Mouse (Mus musculus) liver, embryonic 14.5 days (tissue): ENCODE results near the gene Sema4d. TPM values are rescaled to one million over a fixed set of nuclear protein-coding genes. Genes with fewer than 3 reads are reported as not detected.

Experiments
- ATAC-seq: fragments of 200-750 bp; cut with Nextera tagmentation; 2 replicates; pipeline ENCODE4 v1.8.0; 2017; ENCODE audit warnings: moderate number of reproducible peaks, mild to moderate bottlenecking, moderate library complexity; ENCODE audit not compliant: insufficient read depth
- DNase-seq, 3 experiments: peaks; one replicate each; pipeline ENCODE4 v3.0.0-alpha.2; 2012 to 2013; ENCODE audit warnings: low read depth in 3 of 3, low spot score in 3 of 3
- H3K27ac ChIP-seq: fragments of 300-500 bp; sonication (generic); 2 replicates; pipeline ENCODE4 v1.5.1; 2014; ENCODE audit warnings: moderate library complexity, mild to moderate bottlenecking, control low read depth, inconsistent platforms
- H3K27me3 ChIP-seq: fragments of 300-500 bp; sonication (generic); 2 replicates; pipeline ENCODE4 v1.6.1; 2014; ENCODE audit warnings: mild to moderate bottlenecking, low read length, moderate library complexity; ENCODE audit not compliant: control insufficient read depth, insufficient read depth
- H3K36me3 ChIP-seq: fragments of 300-500 bp; sonication (generic); replicated peaks from 2 replicates; pipeline ENCODE4 v1.6.1; 2014; ENCODE audit warnings: low read depth; ENCODE audit not compliant: control insufficient read depth, insufficient read depth
- H3K4me1 ChIP-seq, 2 experiments: fragments of 200-500 bp in 1 of 2; fragments of 300-500 bp in 1 of 2; sonication (generic) in 1 of 2; replicated peaks; 2 replicates each; pipeline ENCODE4 v1.6.1; 2012 to 2014; ENCODE audit warnings: antibody characterized with exemption in 1 of 2, inconsistent platforms in 1 of 2, low read length in 1 of 2; ENCODE audit not compliant: control insufficient read depth in 2 of 2, insufficient read depth in 2 of 2
- H3K4me2 ChIP-seq: fragments of 300-500 bp; sonication (generic); 2 replicates; pipeline ENCODE4 v1.6.1; 2014; ENCODE audit warnings: low read depth, mild to moderate bottlenecking, control low read depth, moderate library complexity
- H3K4me3 ChIP-seq, 2 experiments: fragments of 200-500 bp in 1 of 2; fragments of 300-500 bp in 1 of 2; sonication (generic) in 1 of 2; 2 replicates each; pipeline ENCODE4 v1.5.1; 2012 to 2014; ENCODE audit warnings: low read depth in 2 of 2, low read length in 2 of 2, mild to moderate bottlenecking in 2 of 2, control low read depth in 1 of 2, inconsistent platforms in 1 of 2, moderate library complexity in 1 of 2; ENCODE audit not compliant: insufficient read depth in 1 of 2
- H3K9ac ChIP-seq: fragments of 300-500 bp; sonication (generic); replicated peaks from 2 replicates; pipeline ENCODE4 v1.6.1; 2014; ENCODE audit warnings: mild to moderate bottlenecking, control low read depth, moderate library complexity
- H3K9me3 ChIP-seq: fragments of 300-500 bp; sonication (generic); 2 replicates; pipeline ENCODE4 v1.6.1; 2016; ENCODE audit warnings: low read length, mixed read lengths; ENCODE audit not compliant: control insufficient read depth
- CTCF ChIP-seq: IDR thresholded peaks from 2 replicates; pipeline ENCODE4 v1.5.1; 2016; ENCODE audit warnings: antibody characterized with exemption, low read depth, control low read depth
- EP300 ChIP-seq: IDR thresholded peaks from 2 replicates; pipeline ENCODE4 v1.6.1; 2016; ENCODE audit warnings: antibody characterized with exemption, low read depth
- WGBS: fragments of 180-500 bp; shearing (Covaris S2); extraction: QIAGEN DNeasy Blood & Tissue Kit; methylation state at CpG from one replicate; pipeline ENCODE4 v1.1.7; 2014; ENCODE audit not compliant: insufficient replicate concordance; 5-methylcytosine and 5-hydroxymethylcytosine counted together
- polyA plus RNA-seq, 2 experiments: library from polyadenylated mRNA; depleted of rRNA in 1 of 2; stranded (reverse) in 1 of 2; unstranded in 1 of 2; fragments of >200 nt; fragmentation: Nextera tagmentation in 1 of 2; extraction: Ambion mirVana in 1 of 2; gene quantifications; 2 replicates each; pipeline versions ENCODE4 v1.2.1 to v1.2.3; 2012 to 2014

Sema4d gene
- polyA plus RNA-seq, 2 experiments: 4.6 to 4.7 TPM

GRCm38 (mm10) chr13:51756563-51756962 lies 37.0 kb downstream of the Sema4d start:
- H3K27me3 ChIP-seq: no peaks in the 10 kb centered on the region
- H3K4me1 ChIP-seq: peaks cover 7 to 33% of the 10 kb centered on the region in 2 experiments
- WGBS: 5% methylated on average over 3 of the region's 3 CpGs
- ATAC-seq: peak; percentile 80
- H3K4me2 ChIP-seq: no peak overlapping the region; the same call in 1 of the 2 replicates
- no peak for DNase-seq
- no peaks in the 10 kb centered on the region for H3K9me3 ChIP-seq
- no peak overlapping the region for H3K4me3 ChIP-seq
- no peak for TF ChIP-seq EP300
- no peak for TF ChIP-seq CTCF
- H3K36me3 ChIP-seq: no peaks in the 10 kb centered on the region
- no peak overlapping the region for H3K9ac ChIP-seq
- H3K27ac ChIP-seq: 0 out of 2 replicates have a peak overlapping the region, but pooled peaks have one; percentile 6

GRCm38 (mm10) chr13:51756019-51756418 lies 37.5 kb downstream of the Sema4d start:
- ATAC-seq (no peak), DNase-seq (no peak)
- H3K27ac ChIP-seq: no peak overlapping the region
- no peak overlapping the region for H3K4me3 ChIP-seq
- H3K9ac ChIP-seq: no peak overlapping the region
- H3K9me3 ChIP-seq: no peaks in the 10 kb centered on the region
- no peak overlapping the region; the same call in 1 of the 2 replicates for H3K4me2 ChIP-seq
- 82% methylated on average over 9 of the region's 9 CpGs for WGBS
- H3K27me3 ChIP-seq: no peaks in the 10 kb centered on the region
- TF ChIP-seq EP300 (no peak), CTCF (no peak)
- H3K36me3 ChIP-seq: no peaks in the 10 kb centered on the region
- H3K4me1 ChIP-seq: peaks cover 7 to 38% of the 10 kb centered on the region in 2 experiments

GRCm38 (mm10) chr13:51755584-51755983 lies 38.0 kb downstream of the Sema4d start:
- H3K27ac ChIP-seq: no peak overlapping the region
- H3K4me1 ChIP-seq: peaks cover 7 to 41% of the 10 kb centered on the region in 2 experiments
- H3K4me3 ChIP-seq: no peak overlapping the region
- 80% methylated on average over 7 of the region's 7 CpGs for WGBS
- H3K27me3 ChIP-seq: no peaks in the 10 kb centered on the region
- H3K36me3 ChIP-seq: no peaks in the 10 kb centered on the region
- no peak overlapping the region for H3K9ac ChIP-seq
- ATAC-seq (no peak), DNase-seq (no peak)
- H3K4me2 ChIP-seq: no peak overlapping the region
- TF ChIP-seq EP300: no peak
- no peak for TF ChIP-seq CTCF
- H3K9me3 ChIP-seq: no peaks in the 10 kb centered on the region

- H3K27ac ChIP-seq: no peak overlapping the region
- H3K4me2 ChIP-seq: no peak overlapping the region
- WGBS: 65% methylated on average over 13 of the region's 13 CpGs
- no peaks in the 10 kb centered on the region for H3K9me3 ChIP-seq
- no peaks in the 10 kb centered on the region for H3K27me3 ChIP-seq
- ATAC-seq (no peak), DNase-seq (no peak)
- TF ChIP-seq EP300: no peak
- TF ChIP-seq CTCF: no peak
- no peaks in the 10 kb centered on the region for H3K36me3 ChIP-seq
- no peak overlapping the region for H3K9ac ChIP-seq
- peaks cover 7 to 44% of the 10 kb centered on the region in 2 experiments for H3K4me1 ChIP-seq
- H3K4me3 ChIP-seq: no peak overlapping the region
Measured at GRCm38 (mm10) chr13:51754559-51755126, 38.9 kb downstream of the Sema4d start.

GRCm38 (mm10) chr13:51753802-51754444 lies 39.6 kb downstream of the Sema4d start:
- Histone ChIP-seq H3K27me3 (no peaks in the 10 kb centered on the region), H3K4me2 (no peak overlapping the region), H3K27ac (no peak overlapping the region), H3K4me3 (no peak overlapping the region), H3K9ac (no peak overlapping the region), H3K4me1 (peaks cover 8 to 49% of the 10 kb centered on the region in 2 experiments), H3K36me3 (no peaks in the 10 kb centered on the region), H3K9me3 (no peaks in the 10 kb centered on the region)
- ATAC-seq (no peak), DNase-seq (no peak)
- TF ChIP-seq EP300: no peak
- TF ChIP-seq CTCF: no peak
- 66% methylated on average over 5 of the region's 5 CpGs for WGBS
